ENCODE assay signal across 7 mouse cellular contexts in the genomic region with DNA sequence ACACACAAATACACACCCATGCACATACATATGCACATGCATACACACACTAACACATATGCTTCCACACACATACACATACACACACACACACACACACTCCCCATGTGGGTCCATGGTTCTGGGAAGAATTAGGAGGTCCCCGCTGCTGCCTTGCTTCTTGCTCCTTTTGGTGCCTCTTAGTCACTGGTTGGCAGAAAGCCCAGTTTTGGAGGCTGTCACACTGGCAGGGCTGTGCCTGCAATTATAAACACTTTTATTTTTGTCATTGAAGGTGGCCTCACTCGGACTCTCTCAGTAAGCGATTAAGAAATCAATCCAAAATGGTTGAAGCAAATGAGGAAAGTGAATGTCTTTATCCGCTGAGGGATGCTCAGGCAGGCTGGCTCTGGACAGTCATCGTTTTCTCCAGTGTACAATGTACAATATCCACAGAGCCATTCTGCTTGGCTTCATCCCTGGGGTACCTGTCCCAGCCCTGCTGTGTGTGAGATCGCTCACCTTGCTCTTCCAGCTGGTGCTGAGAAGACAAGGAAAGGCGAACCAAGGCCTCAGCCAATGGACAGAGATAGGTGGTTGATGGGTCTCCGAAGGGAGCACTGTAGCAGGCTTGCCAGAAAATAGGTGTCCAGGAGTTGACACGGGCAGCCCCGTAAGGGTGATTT.
DNase-seq lines count a peak whose midpoint lies in the region; ATAC-seq lines count a peak whose summit lies in the region.

No protein-coding gene starts in this region.

- no peak for ATAC-seq in erythroid progenitor cell, adult 5-6 weeks (replicated peaks; ENCODE audit: low FRiP score, poor library complexity, severe bottlenecking)

- DNase-seq in urinary bladder, postnatal 36 days (ENCODE audit: low spot score in 2 of 2): peak; percentile 5
- no peak for DNase-seq in urinary bladder, postnatal 4 days (ENCODE audit: low spot score in 2 of 2)
- DNase-seq in cerebellum, adult 9-11 months: peak; percentile 57
- DNase-seq in heart, postnatal 4 days: peak; percentile 73
- DNase-seq in lung, postnatal 25 days (ENCODE audit: low spot score): peak; percentile 2
- DNase-seq in spleen, adult 12 weeks (ENCODE audit: low spot score): no peak

Comparison
In these comparisons a context has a peak if more than half of its experiments do, and no peak if none do; other contexts are left out.
1. DNase-seq: peak in urinary bladder, postnatal 36 days (2 of 2), cerebellum, adult 9-11 months (single experiment), heart, postnatal 4 days (single experiment) and lung, postnatal 25 days (single experiment); none in urinary bladder, postnatal 4 days (0 of 2) and spleen, adult 12 weeks (single experiment).